Mouse (Mus musculus) gastrocnemius, adult 18-20 months (tissue): ENCODE measurements at regions not wholly inside any gene's neighbourhood (a gene's known extent, or its start where the extent isn't known, plus 50 kb on each side); places are given as distances from the start of the nearest gene placed in this dataset.

Experiments
- DNase-seq: peaks from one replicate; pipeline ENCODE4 v3.0.0; 2021; ENCODE audit warnings: low spot score

GRCm38 (mm10) chr2:116201248-116202223, 135.9 kb upstream of the Meis2 start:
- DNase-seq: no peak

GRCm38 (mm10) chr2:116200795-116201194, 135.2 kb upstream of the Meis2 start:
- DNase-seq: no peak

- no peak for DNase-seq
Measured at GRCm38 (mm10) chr2:116181861-116182260, 116.2 kb upstream of the Meis2 start.

GRCm38 (mm10) chr2:116177155-116177554, 111.5 kb upstream of the Meis2 start:
- DNase-seq: no peak

GRCm38 (mm10) chr2:116165871-116166770, 100.5 kb upstream of the Meis2 start:
- DNase-seq: no peak
